Mouse (Mus musculus): ENCODE data around the gene Sowaha. TPM values are rescaled to one million over a fixed set of nuclear protein-coding genes. Genes with fewer than 3 reads are reported as not detected.
A peak's percentile ranks its signal among the peaks of the same experiment; 100 is the strongest.

Sowaha gene
- polyA plus RNA-seq, 1 experiment from 2014 or later, result 0.28 TPM

DNA sequence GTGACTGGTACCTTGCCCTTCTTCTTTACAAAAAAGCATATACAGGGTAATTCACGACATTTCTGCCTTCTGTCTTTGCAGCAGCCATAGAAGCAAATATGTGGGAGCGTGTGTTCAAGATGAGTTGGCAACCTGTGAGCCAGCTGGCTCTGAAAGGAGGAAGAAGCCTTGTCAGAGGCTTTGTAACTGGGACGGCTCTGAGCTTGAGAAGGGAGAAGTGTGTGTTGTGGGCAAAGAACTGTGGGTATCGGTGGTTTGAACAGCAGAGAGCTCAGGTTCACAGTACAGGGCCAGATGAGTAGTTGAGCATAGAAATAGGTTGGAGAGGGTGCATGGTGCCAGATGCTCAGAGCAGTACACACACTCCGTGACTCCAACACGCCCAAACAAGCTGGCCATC, 16.9 kb upstream of the Sowaha start:
- no peak overlapping the region for H3K4me2 ChIP-seq (ENCODE audit: low read length)
- no peaks in the 10 kb centered on the region for H3K9me3 ChIP-seq (ENCODE audit: control insufficient read depth, low read length)
- no peaks in the 10 kb centered on the region for H3K27me3 ChIP-seq (replicated peaks; ENCODE audit: control insufficient read depth, insufficient read depth, low read length)
- ATAC-seq (replicated peaks; ENCODE audit: low FRiP score, low TSS enrichment, low read depth) (no peak), DNase-seq (ENCODE audit: low spot score) (no peak)
- no peaks in the 10 kb centered on the region for H3K36me3 ChIP-seq (ENCODE audit: control insufficient read depth, insufficient read depth, low read length)
- H3K9ac ChIP-seq (ENCODE audit: low read length), result no peak overlapping the region
- WGBS, result 67% methylated on average over 6 of the region's 6 CpGs
- no peak overlapping the region for H3K27ac ChIP-seq (ENCODE audit: low read depth)
- peaks cover 6% of the 10 kb centered on the region; the same call in 1 of the 2 replicates for H3K4me1 ChIP-seq (replicated peaks; ENCODE audit: control insufficient read depth, insufficient read depth, low read length)
- H3K4me3 ChIP-seq (ENCODE audit: low read depth, low read length), result no peak overlapping the region

DNA sequence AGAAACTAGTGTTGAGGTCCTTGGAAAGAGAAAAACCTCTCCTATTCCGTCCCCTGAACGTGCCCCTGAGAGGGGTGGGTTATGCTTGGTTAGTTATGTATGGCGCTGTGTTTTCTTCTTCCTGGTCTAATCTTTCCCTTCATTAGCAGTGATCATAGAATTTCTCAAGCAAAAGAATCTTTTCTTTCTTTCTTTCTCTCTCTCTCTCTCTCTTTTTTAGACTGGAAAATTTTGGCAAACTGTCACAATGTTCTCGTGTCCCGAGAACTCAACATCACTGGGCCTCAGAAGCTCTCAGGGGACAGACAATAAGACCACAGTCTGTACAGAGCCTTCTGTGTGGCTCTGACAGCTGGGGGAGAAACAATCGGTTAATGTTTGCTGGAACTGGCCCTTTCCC, 15.3 kb upstream of the Sowaha start:
- H3K9ac ChIP-seq (ENCODE audit: low read length), result no peak overlapping the region
- WGBS, result 62% methylated on average over 6 of the region's 6 CpGs
- H3K4me3 ChIP-seq (ENCODE audit: low read depth, low read length), result no peak overlapping the region
- H3K36me3 ChIP-seq (ENCODE audit: control insufficient read depth, insufficient read depth, low read length), result no peaks in the 10 kb centered on the region
- H3K27ac ChIP-seq (ENCODE audit: low read depth), result peak overlapping the region; percentile 22; the same call in 1 of the 2 replicates
- ATAC-seq (replicated peaks; ENCODE audit: low FRiP score, low TSS enrichment, low read depth), result no peak
- DNase-seq (ENCODE audit: low spot score), result no peak
- no peaks in the 10 kb centered on the region for H3K9me3 ChIP-seq (ENCODE audit: control insufficient read depth, low read length)
- no peak overlapping the region for H3K4me2 ChIP-seq (ENCODE audit: low read length)
- peaks cover 5% of the 10 kb centered on the region; the same call in 1 of the 2 replicates for H3K4me1 ChIP-seq (replicated peaks; ENCODE audit: control insufficient read depth, insufficient read depth, low read length)
- no peaks in the 10 kb centered on the region for H3K27me3 ChIP-seq (replicated peaks; ENCODE audit: control insufficient read depth, insufficient read depth, low read length)

DNA sequence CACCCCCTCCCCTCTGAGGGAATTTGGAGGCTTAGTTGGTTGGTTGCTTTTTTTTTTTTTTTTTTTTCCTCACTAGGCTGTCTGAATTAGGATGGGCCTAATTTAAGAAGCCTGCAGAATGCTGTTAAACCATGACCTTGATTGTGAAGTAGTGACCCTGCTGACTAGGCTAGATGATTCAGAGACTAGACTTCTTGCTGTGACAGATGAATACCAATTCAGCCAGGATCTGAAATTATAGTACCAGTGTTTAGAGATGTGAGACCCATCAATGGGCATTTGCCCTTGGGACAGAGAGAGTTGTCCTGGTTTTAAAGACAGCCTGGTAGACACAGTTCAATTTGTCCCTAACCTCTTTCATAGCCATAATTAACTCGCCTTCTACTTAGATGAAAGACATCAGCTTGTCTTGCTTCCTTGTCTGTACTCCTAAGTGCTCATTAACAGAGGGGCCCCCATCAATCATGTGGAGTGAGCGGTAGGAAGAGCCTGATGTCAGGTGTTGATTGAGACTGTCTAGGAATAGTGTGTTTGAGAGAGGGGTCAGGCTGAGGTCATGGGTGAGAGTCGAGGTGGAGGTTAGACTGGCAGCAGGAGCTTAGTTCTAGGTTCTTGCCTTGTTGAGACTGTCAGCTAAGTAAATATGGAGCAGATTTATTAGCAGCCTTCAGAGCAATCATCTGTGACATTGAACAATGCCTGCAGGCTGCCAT, 13.3 kb upstream of the Sowaha start:
- Histone ChIP-seq H3K9ac (ENCODE audit: low read length) (no peak overlapping the region), H3K4me2 (ENCODE audit: low read length) (no peak overlapping the region), H3K36me3 (ENCODE audit: control insufficient read depth, insufficient read depth, low read length) (no peaks in the 10 kb centered on the region), H3K27ac (ENCODE audit: low read depth) (no peak overlapping the region), H3K9me3 (ENCODE audit: control insufficient read depth, low read length) (no peaks in the 10 kb centered on the region), H3K4me3 (ENCODE audit: low read depth, low read length) (no peak overlapping the region), H3K4me1 (replicated peaks; ENCODE audit: control insufficient read depth, insufficient read depth, low read length) (peaks cover 5% of the 10 kb centered on the region; the same call in 1 of the 2 replicates), H3K27me3 (replicated peaks; ENCODE audit: control insufficient read depth, insufficient read depth, low read length) (no peaks in the 10 kb centered on the region)
- WGBS, result 23% methylated on average over 3 of the region's 3 CpGs
- ATAC-seq (replicated peaks; ENCODE audit: low FRiP score, low TSS enrichment, low read depth) (no peak), DNase-seq (ENCODE audit: low spot score) (no peak)

DNA sequence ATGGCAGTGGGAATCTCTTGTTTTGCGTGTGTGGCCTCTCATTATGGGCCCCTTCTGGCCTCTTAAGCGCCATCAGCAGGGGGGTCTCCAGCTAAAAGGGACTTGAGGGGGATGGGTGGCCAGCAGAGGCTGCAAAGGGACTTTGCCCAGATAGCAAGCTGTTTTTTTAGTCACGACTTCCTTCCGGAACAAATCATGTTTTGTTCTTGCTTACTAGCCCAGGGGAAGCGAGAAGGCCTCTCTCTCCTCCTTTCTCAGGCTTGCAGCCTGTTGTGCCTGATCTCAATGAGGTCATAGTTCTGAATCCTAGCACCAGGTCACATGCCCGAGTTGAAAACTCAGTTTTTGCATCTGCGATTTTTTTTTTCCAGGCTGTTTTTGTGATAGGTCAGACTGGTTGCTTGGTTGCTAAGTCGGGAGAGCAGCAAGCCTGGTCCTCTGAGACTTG, 11.9 kb upstream of the Sowaha start:
- Histone ChIP-seq H3K27me3 (replicated peaks; ENCODE audit: control insufficient read depth, insufficient read depth, low read length) (peaks cover 7% of the 10 kb centered on the region; the same call in 1 of the 2 replicates), H3K4me2 (ENCODE audit: low read length) (no peak overlapping the region), H3K9me3 (ENCODE audit: control insufficient read depth, low read length) (no peaks in the 10 kb centered on the region), H3K36me3 (ENCODE audit: control insufficient read depth, insufficient read depth, low read length) (no peaks in the 10 kb centered on the region), H3K4me1 (replicated peaks; ENCODE audit: control insufficient read depth, insufficient read depth, low read length) (peaks cover 12% of the 10 kb centered on the region), H3K27ac (ENCODE audit: low read depth) (no peak overlapping the region), H3K4me3 (ENCODE audit: low read depth, low read length) (no peak overlapping the region), H3K9ac (ENCODE audit: low read length) (no peak overlapping the region)
- DNase-seq (ENCODE audit: low spot score) (no peak), ATAC-seq (replicated peaks; ENCODE audit: low FRiP score, low TSS enrichment, low read depth) (no peak)
- 39% methylated on average over 8 of the region's 8 CpGs for WGBS

DNA sequence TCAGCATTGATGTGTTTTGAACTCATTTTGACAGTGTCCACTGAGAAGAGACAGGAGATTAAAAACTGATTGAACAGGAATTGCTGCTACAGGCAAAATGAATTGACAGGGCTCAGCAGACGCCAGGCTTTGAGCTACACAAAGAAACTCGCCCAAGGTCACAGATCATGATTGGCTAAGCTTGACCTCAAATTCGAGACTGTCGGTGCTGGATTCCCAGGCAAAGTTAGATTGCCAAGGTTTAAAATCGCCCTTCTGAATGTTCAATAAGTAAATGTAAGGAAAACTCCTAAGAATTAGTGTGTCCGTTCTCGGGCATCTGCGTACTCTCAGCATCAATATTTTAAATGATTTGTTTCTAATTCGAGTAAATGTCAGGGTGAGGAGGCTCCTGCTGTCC, 9.3 kb upstream of the Sowaha start:
- no peak overlapping the region for H3K4me2 ChIP-seq (ENCODE audit: low read length)
- H3K27ac ChIP-seq (ENCODE audit: low read depth), result no peak overlapping the region
- no peak overlapping the region for H3K4me3 ChIP-seq (ENCODE audit: low read depth, low read length)
- DNase-seq (ENCODE audit: low spot score), result no peak
- WGBS, result 75% methylated on average over 9 of the region's 9 CpGs
- peaks cover 12% of the 10 kb centered on the region; the same call in 1 of the 2 replicates for H3K4me1 ChIP-seq (replicated peaks; ENCODE audit: control insufficient read depth, insufficient read depth, low read length)
- H3K9me3 ChIP-seq (ENCODE audit: control insufficient read depth, low read length), result no peaks in the 10 kb centered on the region
- H3K36me3 ChIP-seq (ENCODE audit: control insufficient read depth, insufficient read depth, low read length), result no peaks in the 10 kb centered on the region
- H3K9ac ChIP-seq (ENCODE audit: low read length), result no peak overlapping the region
- ATAC-seq (replicated peaks; ENCODE audit: low FRiP score, low TSS enrichment, low read depth), result no peak
- peaks cover 11% of the 10 kb centered on the region; the same call in 1 of the 2 replicates for H3K27me3 ChIP-seq (replicated peaks; ENCODE audit: control insufficient read depth, insufficient read depth, low read length)

DNA sequence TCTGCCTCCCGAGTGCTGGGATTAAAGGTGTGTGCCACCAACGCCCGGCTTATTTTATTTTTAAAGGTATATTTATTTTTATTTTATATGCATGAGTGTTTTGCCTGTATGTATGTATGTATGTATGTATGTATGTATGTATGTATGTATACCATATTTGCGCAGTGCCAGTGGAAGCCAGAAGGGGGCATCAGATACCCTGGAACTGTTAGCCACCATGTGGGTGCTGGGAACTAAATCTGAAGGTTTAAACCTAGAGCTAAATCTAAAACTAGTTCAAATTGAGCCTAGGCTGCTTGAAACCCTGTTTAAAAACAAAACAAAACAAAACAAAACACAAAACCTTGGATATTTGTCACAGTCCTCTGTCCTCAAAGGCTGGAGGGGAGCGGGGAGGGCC, 8.9 kb upstream of the Sowaha start:
- no peaks in the 10 kb centered on the region for H3K9me3 ChIP-seq (ENCODE audit: control insufficient read depth, low read length)
- H3K4me3 ChIP-seq (ENCODE audit: low read depth, low read length), result no peak overlapping the region
- H3K27me3 ChIP-seq (replicated peaks; ENCODE audit: control insufficient read depth, insufficient read depth, low read length), result peaks cover 11% of the 10 kb centered on the region; the same call in 1 of the 2 replicates
- H3K4me2 ChIP-seq (ENCODE audit: low read length), result no peak overlapping the region
- H3K9ac ChIP-seq (ENCODE audit: low read length), result no peak overlapping the region
- peaks cover 12% of the 10 kb centered on the region; the same call in 1 of the 2 replicates for H3K4me1 ChIP-seq (replicated peaks; ENCODE audit: control insufficient read depth, insufficient read depth, low read length)
- no peaks in the 10 kb centered on the region for H3K36me3 ChIP-seq (ENCODE audit: control insufficient read depth, insufficient read depth, low read length)
- ATAC-seq (replicated peaks; ENCODE audit: low FRiP score, low TSS enrichment, low read depth), result no peak
- no peak overlapping the region for H3K27ac ChIP-seq (ENCODE audit: low read depth)
- DNase-seq (ENCODE audit: low spot score), result no peak
- 97% methylated on average over 5 of the region's 5 CpGs for WGBS

DNA sequence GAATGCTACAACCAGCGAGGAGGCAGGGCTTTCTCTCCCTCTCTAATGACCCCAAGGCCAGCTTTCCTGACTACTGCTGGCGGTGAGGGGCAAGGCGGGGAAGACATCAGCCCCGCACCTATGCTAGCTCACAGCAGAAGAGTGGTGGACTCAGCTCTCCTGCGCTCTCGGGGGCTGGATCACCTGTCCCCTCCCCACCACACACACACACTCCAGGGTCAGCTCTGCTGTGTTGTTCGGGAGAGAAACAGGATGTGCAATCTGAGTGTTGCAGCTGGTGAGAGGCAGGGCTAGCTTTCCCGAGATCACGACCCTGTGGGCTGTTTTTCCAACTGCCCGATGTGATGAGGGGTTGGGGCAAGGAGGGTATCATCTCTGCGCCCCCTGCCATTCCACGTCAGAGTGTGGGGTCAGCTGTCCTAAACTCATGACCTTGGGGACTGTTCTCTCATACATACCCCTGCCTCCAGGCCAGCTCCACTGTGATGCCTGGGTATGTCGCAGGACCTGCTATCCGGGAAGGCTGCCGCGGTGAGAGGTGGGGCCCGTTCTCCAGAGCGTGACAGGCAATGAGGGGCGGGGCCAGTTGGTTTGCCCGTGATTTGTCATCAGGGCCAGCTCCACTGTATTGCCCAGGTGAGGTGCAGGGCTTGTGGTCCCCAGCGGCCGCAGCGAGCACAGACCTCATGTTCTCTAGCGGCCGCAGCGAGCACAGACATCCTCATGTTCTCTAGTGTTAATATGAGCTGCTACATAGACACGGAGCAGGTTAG, 6.9 kb upstream of the Sowaha start:
- Histone ChIP-seq H3K27ac (ENCODE audit: low read depth) (no peak overlapping the region), H3K36me3 (ENCODE audit: control insufficient read depth, insufficient read depth, low read length) (no peaks in the 10 kb centered on the region), H3K9ac (ENCODE audit: low read length) (no peak overlapping the region), H3K4me1 (replicated peaks; ENCODE audit: control insufficient read depth, insufficient read depth, low read length) (peaks cover 11% of the 10 kb centered on the region; the same call in 1 of the 2 replicates), H3K9me3 (ENCODE audit: control insufficient read depth, low read length) (no peaks in the 10 kb centered on the region), H3K27me3 (replicated peaks; ENCODE audit: control insufficient read depth, insufficient read depth, low read length) (peaks cover 11% of the 10 kb centered on the region; the same call in 1 of the 2 replicates), H3K4me2 (ENCODE audit: low read length) (peak overlapping the region; percentile 42), H3K4me3 (ENCODE audit: low read depth, low read length) (peak overlapping the region; percentile 11; the same call in 1 of the 2 replicates)
- WGBS, result 10% methylated on average over 27 of the region's 27 CpGs
- ATAC-seq (replicated peaks; ENCODE audit: low FRiP score, low TSS enrichment, low read depth) (peak; percentile 62), DNase-seq (ENCODE audit: low spot score) (no peak)

DNA sequence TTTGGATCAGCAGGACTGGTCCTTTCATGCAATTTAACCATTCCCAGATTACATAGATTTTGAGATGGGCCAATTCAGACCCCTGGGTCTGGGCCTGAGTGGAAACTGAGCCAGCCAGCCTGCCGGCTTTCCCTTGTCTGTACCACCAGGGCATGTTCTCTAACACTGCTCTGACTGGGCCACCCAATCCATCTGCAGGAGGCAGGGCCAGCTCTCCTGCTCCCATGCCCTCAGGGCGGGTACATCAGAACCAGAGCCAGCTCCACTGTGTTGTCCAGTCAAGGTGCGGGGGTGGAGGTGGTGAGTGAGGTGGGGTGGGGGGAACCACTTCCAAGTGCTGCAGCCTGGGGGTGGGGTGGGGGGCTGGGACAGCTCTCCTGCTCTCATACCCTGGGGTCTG, 6.3 kb upstream of the Sowaha start:
- no peaks in the 10 kb centered on the region for H3K36me3 ChIP-seq (ENCODE audit: control insufficient read depth, insufficient read depth, low read length)
- H3K27me3 ChIP-seq (replicated peaks; ENCODE audit: control insufficient read depth, insufficient read depth, low read length), result peaks cover 11% of the 10 kb centered on the region; the same call in 1 of the 2 replicates
- H3K4me2 ChIP-seq (ENCODE audit: low read length), result no peak overlapping the region
- DNase-seq (ENCODE audit: low spot score), result no peak
- ATAC-seq (replicated peaks; ENCODE audit: low FRiP score, low TSS enrichment, low read depth), result 0 out of 2 replicates have a peak, but pooled peaks have one; percentile 28
- no peak overlapping the region for H3K27ac ChIP-seq (ENCODE audit: low read depth)
- no peak overlapping the region for H3K4me3 ChIP-seq (ENCODE audit: low read depth, low read length)
- no peak overlapping the region for H3K9ac ChIP-seq (ENCODE audit: low read length)
- peaks cover 8% of the 10 kb centered on the region; the same call in 1 of the 2 replicates for H3K4me1 ChIP-seq (replicated peaks; ENCODE audit: control insufficient read depth, insufficient read depth, low read length)
- H3K9me3 ChIP-seq (ENCODE audit: control insufficient read depth, low read length), result no peaks in the 10 kb centered on the region
- WGBS, result 66% methylated on average over 3 of the region's 3 CpGs
